Mouse (Mus musculus) splenic B cell, adult 2 months (primary cell): ENCODE measurements around the gene Large2.

Experiments
- DNase-seq: peaks from one replicate; pipeline ENCODE4 v3.0.0-alpha.2; 2011; ENCODE audit warnings: low read depth, low spot score
- H3K27me3 ChIP-seq: 2 replicates; pipeline ENCODE4 v1.6.1; 2012; ENCODE audit warnings: mild to moderate bottlenecking, low read length, moderate library complexity, mixed read lengths; ENCODE audit not compliant: control insufficient read depth, poor library complexity, insufficient read depth, severe bottlenecking
- H3K36me3 ChIP-seq: 2 replicates; pipeline ENCODE4 v1.6.1; 2012; ENCODE audit warnings: mild to moderate bottlenecking, low read length, moderate library complexity, mixed read lengths; ENCODE audit not compliant: control insufficient read depth, poor library complexity, insufficient read depth, severe bottlenecking

Gene Large2

DNA sequence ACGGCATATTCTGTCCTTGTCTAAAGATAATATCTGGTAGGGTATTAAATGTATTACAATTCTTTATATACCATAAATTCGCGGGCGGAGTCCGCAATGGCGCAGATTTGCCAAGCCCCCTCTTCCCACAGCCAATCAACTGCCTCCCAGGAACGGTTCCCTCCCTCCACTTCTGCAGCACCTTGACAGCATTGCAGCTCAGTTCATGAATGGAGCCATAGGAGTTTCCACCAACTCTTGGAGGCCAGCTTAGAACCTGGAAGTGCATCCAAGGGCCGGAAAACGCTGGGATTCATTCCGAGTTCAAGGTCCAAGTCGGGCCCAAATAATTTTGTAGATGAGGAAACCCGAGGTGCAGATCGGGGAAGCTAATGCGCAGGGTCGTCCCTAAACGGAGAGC lies at the start of gene Large2, which contains the start of gene Pex16:
Gene Large2 (minus strand): TSS at position 356 of the 400 bp plus-strand sequence.
Gene Pex16 (plus strand): TSS at position 163 of the 400 bp plus-strand sequence.
- peaks cover 6% of the 10 kb centered on the region for H3K36me3 ChIP-seq
- peak; percentile 68 for DNase-seq
- H3K27me3 ChIP-seq: no peaks in the 10 kb centered on the region

DNA sequence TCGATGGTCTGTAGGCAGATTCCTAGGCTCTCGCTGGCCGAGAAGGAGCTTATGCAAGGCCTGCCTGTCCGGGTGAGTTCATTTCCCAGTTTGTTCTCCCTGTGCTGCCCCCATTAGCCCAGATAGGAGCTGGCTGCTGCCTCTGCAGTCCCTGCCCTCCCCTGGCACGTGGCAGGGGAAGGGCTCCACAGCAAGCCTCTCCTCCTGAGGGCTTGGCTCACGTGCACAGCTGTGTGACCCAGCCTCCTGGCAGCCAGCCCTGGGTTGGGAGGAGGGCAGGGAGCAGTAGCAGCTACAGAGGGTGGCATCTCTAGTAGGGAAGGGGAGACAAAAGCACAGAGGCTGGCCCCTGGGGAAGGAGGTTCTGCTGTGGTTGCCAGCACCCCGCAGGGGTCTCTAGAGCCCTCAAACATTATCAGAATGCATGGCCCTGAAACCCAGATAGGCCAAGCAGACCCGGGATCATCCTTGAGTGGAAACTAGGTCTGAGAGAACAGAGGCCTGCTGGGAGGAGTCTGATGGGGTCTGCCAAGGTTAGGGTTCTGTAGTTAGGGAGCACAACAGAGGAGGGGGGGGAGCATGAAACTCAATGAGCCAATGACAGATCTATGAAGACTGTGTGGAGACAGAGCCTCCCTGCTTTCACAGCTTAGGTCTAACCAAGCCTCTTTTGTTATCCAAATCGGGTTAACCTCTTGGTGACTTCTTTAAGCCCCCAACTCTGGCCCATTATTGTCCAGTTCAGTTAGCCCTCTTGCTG lies 49.2 kb upstream of the Large2 start:
- H3K27me3 ChIP-seq: no peaks in the 10 kb centered on the region
- no peak for DNase-seq
- H3K36me3 ChIP-seq: no peaks in the 10 kb centered on the region; the same call in 1 of the 2 replicates

GRCm38 (mm10) chr2:92423156-92423555 lies 48.5 kb upstream of the Large2 start:
- no peaks in the 10 kb centered on the region for H3K27me3 ChIP-seq
- DNase-seq: no peak
- H3K36me3 ChIP-seq: no peaks in the 10 kb centered on the region; the same call in 1 of the 2 replicates

DNA sequence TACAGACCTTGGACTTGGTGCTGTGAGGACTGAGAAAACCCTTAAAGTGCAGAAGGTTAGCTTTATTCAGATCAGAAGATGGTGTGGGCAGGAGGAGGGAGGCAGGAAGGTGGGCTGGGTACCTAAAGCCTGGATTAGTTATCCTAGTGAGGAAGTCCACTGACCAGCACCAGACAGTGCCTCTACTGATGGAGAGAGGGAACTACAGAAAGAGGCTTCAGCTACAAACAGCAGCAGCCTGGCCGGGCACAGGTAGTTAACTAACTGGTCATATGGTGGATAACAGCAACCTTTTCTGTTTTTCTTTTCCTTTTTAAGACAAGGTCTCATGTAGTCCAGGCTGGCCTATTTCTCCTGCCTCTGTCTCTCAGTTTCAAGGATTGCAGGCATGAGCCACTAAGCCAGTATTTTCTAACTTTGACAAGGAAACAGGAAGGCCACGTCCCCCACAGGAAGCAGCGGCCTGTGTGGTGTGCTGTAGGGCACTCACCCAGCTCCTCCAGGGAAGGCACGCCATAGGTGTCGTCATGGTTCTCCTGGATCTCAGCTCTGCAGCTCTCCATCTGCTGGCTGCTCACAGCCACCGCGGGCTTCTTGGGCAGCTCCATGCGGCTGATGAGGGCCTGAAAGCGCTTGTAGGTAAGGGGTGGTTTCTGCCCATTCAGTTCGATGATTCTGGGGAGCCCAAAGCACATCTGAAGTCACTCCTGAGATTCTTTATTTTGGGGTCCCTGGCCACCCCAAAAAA lies 47.9 kb upstream of the Large2 start:
- no peaks in the 10 kb centered on the region; the same call in 1 of the 2 replicates for H3K36me3 ChIP-seq
- DNase-seq: peak; percentile 35
- no peaks in the 10 kb centered on the region for H3K27me3 ChIP-seq

DNA sequence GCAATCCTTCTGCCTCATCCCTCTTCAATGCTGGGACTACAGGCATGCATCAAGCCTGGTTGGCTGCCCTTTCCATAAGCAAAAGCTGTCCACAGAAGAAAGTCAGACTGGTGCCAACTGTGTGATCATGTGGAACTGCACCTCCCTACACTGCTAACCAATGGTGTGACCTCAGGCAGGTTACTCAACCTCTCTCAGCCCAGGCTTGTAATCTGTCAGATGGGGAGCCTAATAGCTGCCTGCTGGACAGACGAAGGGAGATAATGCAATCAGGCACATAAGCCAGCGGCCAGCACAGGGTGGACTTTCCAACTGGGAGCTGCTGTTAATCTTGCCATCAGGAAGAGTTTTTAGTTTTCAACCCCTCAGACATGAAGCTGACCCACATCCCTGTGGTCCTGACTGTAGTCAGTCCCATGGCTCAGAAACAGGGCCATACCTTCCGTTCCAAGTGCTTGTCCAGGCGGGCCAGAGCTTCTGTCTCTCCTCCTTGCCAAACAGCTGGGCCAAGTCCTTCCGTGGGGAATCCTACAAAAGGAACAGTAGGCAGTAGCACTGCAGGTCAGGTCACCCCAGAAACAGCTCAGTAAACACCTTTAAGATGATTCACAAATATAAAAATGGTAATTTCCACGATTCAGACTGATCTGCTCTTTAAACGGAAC lies 47.2 kb upstream of the Large2 start:
- no peak for DNase-seq
- Histone ChIP-seq H3K27me3 (no peaks in the 10 kb centered on the region), H3K36me3 (no peaks in the 10 kb centered on the region; the same call in 1 of the 2 replicates)

DNA sequence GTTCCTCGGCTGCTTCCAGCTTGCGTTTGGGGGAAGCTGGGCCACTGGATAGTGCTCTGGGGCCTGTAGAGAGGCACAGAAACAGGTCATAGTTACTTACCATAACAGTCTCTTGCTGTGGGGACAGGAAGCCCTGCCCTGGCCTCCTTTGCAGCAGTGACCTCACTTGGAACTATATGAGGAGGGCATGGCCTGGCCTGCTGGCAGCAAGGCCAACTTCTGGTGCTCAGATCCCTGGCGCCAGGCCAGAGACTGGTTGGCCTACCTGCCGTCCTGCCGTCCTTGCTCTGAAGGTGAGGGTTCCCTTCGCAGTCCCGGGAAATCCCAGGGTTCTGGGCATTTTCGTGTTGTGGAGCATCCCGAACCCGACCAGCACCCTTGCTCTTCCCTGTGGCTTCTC lies 37.0 kb upstream of the Large2 start:
- Histone ChIP-seq H3K27me3 (no peaks in the 10 kb centered on the region), H3K36me3 (peaks cover 9% of the 10 kb centered on the region)
- DNase-seq: no peak

DNA sequence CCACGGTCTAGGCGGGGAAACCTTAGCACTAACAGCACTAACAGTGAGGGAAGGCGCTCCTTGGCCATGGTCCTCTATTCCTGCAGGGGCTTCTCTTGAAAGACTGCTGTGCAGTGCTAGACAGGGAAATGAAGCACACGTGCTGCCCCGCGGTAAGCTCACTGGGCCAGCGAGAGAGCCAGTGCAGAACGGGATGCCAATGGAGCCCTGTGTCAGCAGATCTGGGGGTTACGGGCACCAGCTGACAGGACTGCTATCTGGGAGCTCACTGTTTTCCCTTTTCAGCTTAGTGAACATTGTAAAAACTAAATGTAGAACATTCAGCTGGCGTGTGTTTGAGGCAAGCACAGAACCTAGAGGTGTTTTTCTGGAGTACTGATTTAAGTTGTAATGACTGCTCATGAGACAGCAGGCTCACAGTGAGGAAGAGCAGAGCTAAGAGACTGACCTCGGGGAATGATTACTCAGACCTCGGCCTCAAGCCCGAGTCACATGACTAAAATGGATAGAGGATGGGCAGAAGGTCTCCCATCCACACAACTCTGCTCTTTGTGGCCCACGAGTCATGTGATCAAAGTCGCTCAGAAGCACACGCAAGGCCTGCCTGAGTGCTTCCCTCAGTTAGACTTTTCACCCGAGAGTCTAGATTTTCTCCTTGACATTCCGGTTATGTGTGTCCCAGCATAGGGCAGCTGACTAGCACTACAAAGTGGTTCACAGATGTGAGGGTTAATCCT lies 33.8 kb upstream of the Large2 start:
- no peaks in the 10 kb centered on the region for H3K27me3 ChIP-seq
- DNase-seq: no peak
- peaks cover 10% of the 10 kb centered on the region for H3K36me3 ChIP-seq

- Histone ChIP-seq H3K27me3 (no peaks in the 10 kb centered on the region), H3K36me3 (peaks cover 4% of the 10 kb centered on the region)
- DNase-seq: no peak
These were observed 31.0 kb upstream of the Large2 start for GRCm38 (mm10) chr2:92405687-92406086.

DNA sequence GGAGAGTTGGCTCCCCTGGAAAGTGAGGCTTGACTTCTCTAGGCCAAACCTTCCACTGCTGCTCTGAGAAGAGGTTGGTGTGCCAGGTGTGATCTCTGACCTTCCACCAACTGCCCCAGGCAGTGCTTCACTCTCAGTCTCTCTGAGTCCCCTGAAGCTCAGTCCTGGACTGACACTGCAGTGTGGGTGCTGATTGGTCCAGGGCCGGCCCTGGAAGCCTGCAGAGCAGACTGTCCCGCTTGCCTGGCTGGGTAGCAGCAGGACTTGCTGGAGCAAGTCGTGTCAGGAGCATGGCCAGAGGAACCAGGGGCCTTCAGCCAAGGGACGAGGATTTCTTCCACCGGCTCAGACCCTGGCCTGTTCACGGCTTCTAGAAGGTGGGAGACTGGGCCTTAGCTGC lies 30.1 kb upstream of the Large2 start:
- Histone ChIP-seq H3K36me3 (peaks cover 4% of the 10 kb centered on the region), H3K27me3 (no peaks in the 10 kb centered on the region)
- DNase-seq: no peak

DNA sequence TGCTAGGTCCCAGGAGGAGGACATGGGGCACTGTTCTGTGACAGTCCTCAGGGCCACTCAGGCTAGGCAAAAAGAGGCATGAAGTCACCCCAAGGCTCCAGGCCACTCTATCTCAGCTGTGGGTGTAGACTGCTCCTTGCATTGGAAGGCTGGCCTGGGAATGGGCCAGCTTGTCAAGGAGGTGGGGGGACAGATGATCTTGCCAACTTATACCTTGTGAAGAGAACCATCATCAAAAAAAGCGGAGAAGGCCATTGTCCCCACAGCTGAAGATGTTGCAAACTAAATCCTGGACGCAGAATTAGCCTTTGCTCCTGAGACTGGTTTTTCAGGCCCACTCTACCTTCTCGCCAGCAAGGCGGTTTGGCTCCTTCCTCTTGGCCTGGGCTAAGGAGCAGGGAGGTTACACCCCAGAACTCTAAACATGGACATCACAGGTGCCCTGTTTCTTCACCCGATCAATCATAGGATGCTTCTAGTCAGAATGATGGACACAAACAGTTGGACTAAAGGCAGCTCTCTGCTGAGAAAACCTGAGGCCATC lies 29.2 kb upstream of the Large2 start:
- no peak for DNase-seq
- H3K27me3 ChIP-seq: no peaks in the 10 kb centered on the region
- H3K36me3 ChIP-seq: peaks cover 2% of the 10 kb centered on the region; the same call in 1 of the 2 replicates

DNA sequence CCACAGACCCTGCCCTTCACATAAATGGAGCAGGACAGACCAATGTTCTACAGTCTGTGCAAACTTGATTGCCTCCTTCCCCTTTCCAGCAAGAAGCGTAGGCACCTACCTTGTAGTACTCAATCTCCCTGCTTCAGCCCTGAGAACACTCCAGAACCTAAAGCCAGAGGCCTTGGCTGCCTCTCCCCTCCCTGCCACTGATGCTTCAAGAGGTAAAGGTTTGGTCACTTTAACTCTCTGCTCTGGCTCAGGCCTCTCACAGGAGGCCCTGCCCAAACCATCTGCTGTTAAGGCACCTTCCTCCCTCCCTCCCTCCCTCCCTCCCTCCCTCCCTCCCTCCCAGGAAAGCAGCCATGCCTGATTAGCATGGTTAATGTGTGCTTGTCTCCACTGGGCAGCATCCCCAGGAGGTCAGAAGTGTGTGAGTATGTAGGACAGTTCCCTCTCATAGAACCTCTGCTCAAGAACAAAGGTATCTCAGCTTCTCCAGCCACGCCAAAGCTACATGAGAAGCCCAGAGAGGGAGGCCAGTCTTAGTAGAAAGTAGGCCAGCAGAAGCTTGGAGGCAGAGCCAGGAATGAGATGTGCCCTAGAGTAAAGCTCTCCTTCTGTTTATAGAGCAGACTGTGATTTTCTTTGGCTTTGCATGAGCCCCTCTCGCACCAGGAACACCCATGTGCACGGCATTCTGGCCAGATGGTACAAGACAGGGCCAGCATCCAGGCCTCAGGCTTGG lies 28.1 kb upstream of the Large2 start:
- peaks cover 2% of the 10 kb centered on the region; the same call in 1 of the 2 replicates for H3K36me3 ChIP-seq
- no peaks in the 10 kb centered on the region for H3K27me3 ChIP-seq
- no peak for DNase-seq

- no peak for DNase-seq
These were observed 26.5 kb upstream of the Large2 start, which contains the start of gene Mapk8ip1 for GRCm38 (mm10) chr2:92401091-92401561. TSS of gene Mapk8ip1 (minus strand) at chr2:92401263.

DNA sequence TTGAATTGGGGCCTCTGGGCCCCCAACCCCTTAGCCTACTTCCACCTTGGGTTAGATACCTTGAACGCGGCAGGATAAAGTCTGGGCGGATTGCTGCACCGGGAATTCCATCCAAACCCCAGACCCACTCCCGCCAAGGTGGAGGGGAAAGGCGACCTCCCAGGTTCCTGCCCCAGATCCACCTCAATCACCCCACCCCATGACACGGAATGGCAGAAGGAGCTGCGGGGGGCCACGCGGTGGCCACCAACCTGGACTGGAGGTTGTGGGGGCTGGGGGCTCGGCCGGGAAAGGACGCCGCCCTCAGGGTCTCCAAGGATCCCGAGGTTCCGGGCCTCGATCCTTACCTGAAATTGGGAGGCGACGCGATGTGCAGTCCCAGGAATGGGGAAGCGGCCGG lies 26.0 kb upstream of the Large2 start:
- DNase-seq: no peak
- H3K36me3 ChIP-seq: no peaks in the 10 kb centered on the region
- H3K27me3 ChIP-seq: no peaks in the 10 kb centered on the region

More at GRCm38 (mm10) chr2:92401091-92401561, 26.5 kb upstream of the Large2 start, which contains the start of gene Mapk8ip1:
- Histone ChIP-seq H3K36me3 (peaks cover 1% of the 10 kb centered on the region; the same call in 1 of the 2 replicates), H3K27me3 (no peaks in the 10 kb centered on the region)
